Mouse (Mus musculus): ENCODE results near the gene Foxp4.

DNA sequence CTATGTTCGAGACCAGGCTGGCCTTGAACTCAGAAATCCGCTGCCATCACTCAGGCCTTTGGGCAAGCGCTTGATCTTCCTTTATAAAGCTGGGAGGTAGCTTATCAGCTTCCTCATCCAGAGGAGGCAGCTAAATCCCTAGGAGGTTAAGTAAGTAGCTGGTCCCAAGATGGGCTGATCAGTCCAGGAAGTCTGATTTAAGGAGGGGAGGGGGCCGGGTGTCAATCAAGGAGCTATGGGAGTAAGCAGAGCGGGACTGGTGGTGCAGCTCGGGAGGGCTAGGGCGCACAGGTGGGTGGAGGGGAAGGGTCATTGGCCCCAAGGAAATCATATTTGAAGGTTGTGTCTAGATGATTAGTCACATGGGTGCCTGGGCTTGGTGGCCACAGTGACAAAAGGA lies 35.8 kb downstream of the Foxp4 start:
- TF ChIP-seq CHD2 (IDR thresholded peaks at IDR 0.05; ENCODE audit: low read length): no peak
- no peak for TF ChIP-seq CTCF (IDR thresholded peaks at IDR 0.05 in 2 of 3, conservative IDR thresholded peaks at IDR 0.05 in 1 of 3; ENCODE audit: control insufficient read depth in 1 of 3, insufficient read depth in 1 of 3, low read depth in 2 of 3, low read length in 3 of 3, poor library complexity in 1 of 3, severe bottlenecking in 1 of 3)
- TF ChIP-seq E2F4 (IDR thresholded peaks at IDR 0.05; ENCODE audit: borderline replicate concordance, low read depth, low read length): no peak
- TF ChIP-seq EP300 (IDR thresholded peaks at IDR 0.05; ENCODE audit: low read depth in 1 of 2, low read length in 2 of 2): no peak
- TF ChIP-seq MAX (IDR thresholded peaks at IDR 0.05; ENCODE audit: low read length): no peak
- no peak for TF ChIP-seq CHD1 (IDR thresholded peaks at IDR 0.05; ENCODE audit: low read depth, low read length)
- no peak for TF ChIP-seq RCOR1 (IDR thresholded peaks at IDR 0.05; ENCODE audit: low read depth, low read length)
- TF ChIP-seq POLR2A (IDR thresholded peaks at IDR 0.05; ENCODE audit: control insufficient read depth in 1 of 2, insufficient read depth in 1 of 2, low read depth in 1 of 2, low read length in 2 of 2, poor library complexity in 1 of 2): no peak
- no peak for TF ChIP-seq MYB (IDR thresholded peaks at IDR 0.05; ENCODE audit: low read depth, low read length)
- no peak for TF ChIP-seq UBTF (IDR thresholded peaks at IDR 0.05; ENCODE audit: borderline replicate concordance, insufficient read depth, low read depth, low read length)
- no peak for TF ChIP-seq TBP (IDR thresholded peaks at IDR 0.05; ENCODE audit: low read depth, low read length)
